Mouse (Mus musculus) lung, postnatal 0 days (tissue): Measurements from ENCODE around the gene Tomm40. TPM values are rescaled to one million over a fixed set of nuclear protein-coding genes. Genes with fewer than 3 reads are reported as not detected.

Experiments used
- ATAC-seq: fragments of 200-750 bp; cut with Nextera tagmentation; 2 replicates; pipeline ENCODE4 v1.8.0; 2017; ENCODE audit warnings: moderate library complexity
- DNase-seq: peaks from one replicate; pipeline ENCODE4 v3.0.0-alpha.2; 2016; ENCODE audit warnings: low spot score
- H3K27ac ChIP-seq: fragments of 300-500 bp; sonication (generic); 2 replicates; pipeline ENCODE4 v1.5.1; 2014; ENCODE audit warnings: antibody characterized with exemption, mild to moderate bottlenecking, low read length, mixed read lengths
- H3K27me3 ChIP-seq: fragments of 300-500 bp; sonication (generic); replicated peaks from 2 replicates; pipeline ENCODE4 v1.6.1; 2014; ENCODE audit warnings: low read length, mixed read lengths; ENCODE audit not compliant: insufficient read depth
- H3K36me3 ChIP-seq: fragments of 300-500 bp; sonication (generic); 2 replicates; pipeline ENCODE4 v1.6.1; 2014; ENCODE audit warnings: low read length, mixed read lengths; ENCODE audit not compliant: insufficient read depth
- H3K4me1 ChIP-seq: fragments of 300-500 bp; sonication (generic); 2 replicates; pipeline ENCODE4 v1.6.1; 2014; ENCODE audit warnings: antibody characterized with exemption, low read depth, low read length, mixed read lengths; ENCODE audit not compliant: insufficient read depth
- H3K4me2 ChIP-seq: fragments of 300-500 bp; sonication (generic); replicated peaks from 2 replicates; pipeline ENCODE4 v1.6.1; 2014; ENCODE audit warnings: low read depth, mild to moderate bottlenecking, low read length, moderate library complexity, mixed read lengths
- H3K4me3 ChIP-seq: fragments of 300-500 bp; sonication (generic); 2 replicates; pipeline ENCODE4 v1.5.1; 2014; ENCODE audit warnings: low read depth, low read length
- H3K9ac ChIP-seq: fragments of 300-500 bp; sonication (generic); replicated peaks from 2 replicates; pipeline ENCODE4 v1.6.1; 2014; ENCODE audit warnings: low read depth, mild to moderate bottlenecking
- H3K9me3 ChIP-seq: fragments of 300-500 bp; sonication (generic); 2 replicates; pipeline ENCODE4 v1.6.1; 2016; ENCODE audit warnings: low read length, mixed read lengths
- CTCF ChIP-seq: IDR thresholded peaks from 2 replicates; pipeline ENCODE4 v1.5.1; 2016; ENCODE audit warnings: antibody characterized with exemption, mild to moderate bottlenecking
- EP300 ChIP-seq: IDR thresholded peaks from 2 replicates; pipeline ENCODE4 v1.6.1; 2016; ENCODE audit warnings: antibody characterized with exemption, mild to moderate bottlenecking, control low read depth
- WGBS: fragments of 180-500 bp; shearing (Covaris S2); extraction: QIAGEN DNeasy Blood & Tissue Kit; methylation state at CpG from one replicate; pipeline ENCODE4 v1.1.7; 2014; 5-methylcytosine and 5-hydroxymethylcytosine counted together
- polyA plus RNA-seq: library from polyadenylated mRNA; unstranded; fragments of >200 nt; fragmentation: Nextera tagmentation; extraction: Ambion mirVana; gene quantifications from 2 replicates; pipeline ENCODE4 v1.2.1, GENCODE M21; 2015

The Tomm40 gene
- polyA plus RNA-seq, 1 experiment from 2014 or later: 62.4 TPM

GRCm38 (mm10) chr7:19714836-19715235 lies 402 bp downstream of the Tomm40 start:
- peaks cover 9% of the 10 kb centered on the region; the same call in 1 of the 2 replicates for H3K36me3 ChIP-seq
- under 1% methylated on average over 37 of the region's 39 CpGs for WGBS
- no peak for ATAC-seq
- DNase-seq: no peak
- no peaks in the 10 kb centered on the region for H3K27me3 ChIP-seq
- H3K4me3 ChIP-seq: peak overlapping the region; percentile 87
- peak overlapping the region; percentile 94 for H3K4me2 ChIP-seq
- H3K9me3 ChIP-seq: no peaks in the 10 kb centered on the region
- H3K4me1 ChIP-seq: no peaks in the 10 kb centered on the region
- TF ChIP-seq EP300 (no peak), CTCF (no peak)
- H3K27ac ChIP-seq: peak overlapping the region; percentile 74
- peak overlapping the region; percentile 87 for H3K9ac ChIP-seq

GRCm38 (mm10) chr7:19713598-19713997 lies 1.6 kb downstream of the Tomm40 start:
- no peaks in the 10 kb centered on the region for H3K9me3 ChIP-seq
- no peak for DNase-seq
- no peak overlapping the region for H3K27ac ChIP-seq
- H3K4me2 ChIP-seq: no peak overlapping the region
- no peak for TF ChIP-seq EP300
- TF ChIP-seq CTCF: no peak
- H3K36me3 ChIP-seq: peaks cover 22% of the 10 kb centered on the region
- H3K4me3 ChIP-seq: no peak overlapping the region
- no peaks in the 10 kb centered on the region for H3K27me3 ChIP-seq
- no peaks in the 10 kb centered on the region for H3K4me1 ChIP-seq
- 89% methylated on average over 9 of the region's 9 CpGs for WGBS
- ATAC-seq: no peak
- H3K9ac ChIP-seq: no peak overlapping the region

GRCm38 (mm10) chr7:19713196-19713595 lies 2.0 kb downstream of the Tomm40 start:
- peaks cover 22% of the 10 kb centered on the region for H3K36me3 ChIP-seq
- ATAC-seq (no peak), DNase-seq (peak; percentile 17)
- H3K4me3 ChIP-seq: no peak overlapping the region
- TF ChIP-seq EP300: no peak
- peak; percentile 64 for TF ChIP-seq CTCF
- H3K4me2 ChIP-seq: no peak overlapping the region
- H3K27me3 ChIP-seq: no peaks in the 10 kb centered on the region
- H3K9ac ChIP-seq: no peak overlapping the region
- H3K27ac ChIP-seq: no peak overlapping the region
- no peaks in the 10 kb centered on the region for H3K4me1 ChIP-seq
- no peaks in the 10 kb centered on the region for H3K9me3 ChIP-seq
- 52% methylated on average over 4 of the region's 4 CpGs for WGBS

GRCm38 (mm10) chr7:19712414-19712813 lies 2.8 kb downstream of the Tomm40 start:
- TF ChIP-seq CTCF (peak; percentile 63), EP300 (no peak)
- Histone ChIP-seq H3K4me3 (no peak overlapping the region), H3K27me3 (no peaks in the 10 kb centered on the region), H3K27ac (no peak overlapping the region), H3K4me2 (no peak overlapping the region), H3K9ac (no peak overlapping the region), H3K4me1 (no peaks in the 10 kb centered on the region), H3K9me3 (no peaks in the 10 kb centered on the region), H3K36me3 (peaks cover 22% of the 10 kb centered on the region)
- no peak for ATAC-seq
- no peak for DNase-seq
- WGBS: 58% methylated on average over 4 of the region's 4 CpGs

- Histone ChIP-seq H3K27me3 (no peaks in the 10 kb centered on the region), H3K9ac (no peak overlapping the region), H3K9me3 (no peaks in the 10 kb centered on the region), H3K4me2 (no peak overlapping the region), H3K27ac (no peak overlapping the region), H3K36me3 (peaks cover 22% of the 10 kb centered on the region), H3K4me3 (no peak overlapping the region), H3K4me1 (no peaks in the 10 kb centered on the region)
- 87% methylated on average over 10 of the region's 10 CpGs for WGBS
- no peak for ATAC-seq
- no peak for TF ChIP-seq CTCF
- TF ChIP-seq EP300: no peak
- DNase-seq: no peak
These were observed 4.6 kb downstream of the Tomm40 start for GRCm38 (mm10) chr7:19710650-19711049.

GRCm38 (mm10) chr7:19705271-19705670 lies 10.0 kb downstream of the Tomm40 start:
- DNase-seq (no peak), ATAC-seq (no peak)
- Histone ChIP-seq H3K9ac (no peak overlapping the region), H3K4me2 (no peak overlapping the region), H3K4me3 (no peak overlapping the region), H3K36me3 (peaks cover 13% of the 10 kb centered on the region; the same call in 1 of the 2 replicates), H3K4me1 (peaks cover 4% of the 10 kb centered on the region; the same call in 1 of the 2 replicates), H3K27me3 (no peaks in the 10 kb centered on the region), H3K9me3 (no peaks in the 10 kb centered on the region), H3K27ac (no peak overlapping the region)
- WGBS: 90% methylated on average over 7 of the region's 7 CpGs
- TF ChIP-seq EP300 (no peak), CTCF (no peak)

GRCm38 (mm10) chr7:19704475-19704874 lies 10.8 kb downstream of the Tomm40 start:
- Histone ChIP-seq H3K4me2 (no peak overlapping the region), H3K9me3 (no peaks in the 10 kb centered on the region), H3K27me3 (no peaks in the 10 kb centered on the region), H3K4me1 (peaks cover 4% of the 10 kb centered on the region; the same call in 1 of the 2 replicates), H3K4me3 (no peak overlapping the region), H3K36me3 (peaks cover 9% of the 10 kb centered on the region; the same call in 1 of the 2 replicates), H3K9ac (no peak overlapping the region), H3K27ac (no peak overlapping the region)
- DNase-seq (no peak), ATAC-seq (no peak)
- no peak for TF ChIP-seq EP300
- no peak for TF ChIP-seq CTCF
- 89% methylated on average over 4 of the region's 4 CpGs for WGBS
